Mouse (Mus musculus) megakaryocyte-erythroid progenitor cell, adult 5 weeks (primary cell): ENCODE data around the gene Cxcl15. TPM values are rescaled to one million over a fixed set of nuclear protein-coding genes. Genes with fewer than 3 reads are reported as not detected.

Experiments used
- polyA plus RNA-seq: library from polyadenylated mRNA; stranded (reverse); fragments of >175 nt; gene quantifications from 2 replicates; pipeline ENCODE4 v1.2.3, GENCODE M21; 2012

The Cxcl15 gene
- not detected in 2 replicates for polyA plus RNA-seq

DNA sequence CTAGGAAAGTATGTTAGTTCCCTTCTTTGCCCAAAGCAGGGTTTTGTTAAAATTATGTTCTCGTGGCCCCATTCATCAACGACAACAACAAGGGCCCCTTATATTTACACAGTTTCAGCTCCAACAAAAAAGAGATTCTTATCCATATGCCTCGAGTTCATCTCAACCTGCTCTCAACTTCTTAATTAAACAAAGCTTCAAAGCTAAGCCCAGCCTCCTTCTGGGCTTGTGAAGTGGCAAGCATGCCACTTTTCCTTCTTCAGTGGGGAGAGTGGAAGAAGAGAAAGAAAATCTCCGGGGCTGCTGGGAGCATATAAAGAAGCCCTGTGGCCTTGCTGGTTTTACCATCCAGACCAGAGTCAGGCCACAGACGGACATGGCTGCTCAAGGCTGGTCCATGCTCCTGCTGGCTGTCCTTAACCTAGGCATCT is at the start of gene Cxcl15:
Gene Cxcl15 (plus strand): TSS at position 340 of the 431 bp plus-strand sequence.

DNA sequence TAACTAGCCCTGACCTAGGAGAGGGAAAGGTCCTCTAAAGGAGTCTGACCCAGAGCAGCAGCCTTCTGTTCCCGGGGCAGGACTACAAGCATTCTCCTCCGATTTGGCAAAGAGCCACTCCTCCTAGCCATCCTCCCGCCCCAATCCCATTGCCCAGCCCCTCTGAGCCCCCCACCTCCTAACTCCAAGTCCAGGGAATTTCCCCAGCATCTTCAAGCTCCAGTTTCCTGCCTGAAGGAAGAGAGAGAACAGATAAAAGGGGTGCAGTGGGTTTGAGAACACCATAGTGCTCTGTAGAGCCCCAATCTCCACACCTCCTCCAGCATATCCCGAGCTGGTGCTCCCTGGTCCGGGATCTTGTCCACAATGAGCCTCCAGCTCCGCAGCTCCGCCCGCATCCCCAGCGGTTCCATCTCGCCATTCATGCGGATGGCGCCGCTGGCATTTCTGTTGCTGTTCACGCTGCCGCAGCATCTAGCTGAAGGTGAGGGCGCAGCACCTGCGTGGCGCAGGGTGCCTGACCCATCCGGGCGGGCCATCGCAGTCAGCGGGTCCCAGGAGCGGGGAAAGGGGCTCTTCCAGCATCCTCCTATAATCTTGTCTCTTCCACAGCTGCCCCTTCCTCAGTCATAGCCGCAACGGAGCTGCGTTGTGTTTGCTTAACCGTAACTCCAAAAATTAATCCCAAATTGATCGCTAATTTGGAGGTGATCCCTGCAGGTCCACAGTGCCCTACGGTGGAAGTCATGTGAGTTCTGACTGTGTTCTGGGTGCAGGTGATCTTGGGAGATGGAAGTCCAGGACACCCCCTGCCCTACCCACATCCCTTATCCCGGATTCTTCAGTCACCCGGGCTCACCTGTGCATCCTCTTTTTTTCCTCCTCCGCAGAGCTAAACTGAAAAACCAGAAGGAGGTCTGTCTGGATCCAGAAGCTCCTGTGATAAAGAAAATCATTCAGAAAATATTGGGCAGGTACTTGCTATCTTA is 35.0 kb upstream of the Cxcl15 start, which contains the start of gene Cxcl5:
Gene Cxcl5 (plus strand): TSS at position 284 of the 989 bp plus-strand sequence.

DNA sequence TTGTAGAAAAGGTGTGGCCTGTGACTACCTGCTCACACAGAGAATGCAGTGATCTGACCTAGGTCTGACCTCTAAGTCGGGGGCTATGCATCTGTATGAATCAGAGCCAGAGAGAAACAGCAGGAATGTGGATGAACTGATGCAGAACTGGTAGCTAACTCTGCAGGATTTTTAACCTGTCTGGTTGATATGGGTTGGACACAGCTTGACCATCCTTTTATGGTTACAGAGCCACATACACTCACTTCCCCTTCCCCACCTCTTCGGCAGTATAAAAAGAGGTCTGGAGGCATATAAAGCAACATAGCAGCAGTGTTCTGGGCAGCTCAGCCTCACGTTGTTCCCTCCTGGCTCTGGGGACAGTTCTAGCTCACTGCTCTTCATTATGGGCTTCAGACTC is 26.1 kb upstream of the Cxcl15 start, which contains the start of gene Ppbp:
Gene Ppbp (plus strand): TSS at position 301 of the 400 bp plus-strand sequence.

DNA sequence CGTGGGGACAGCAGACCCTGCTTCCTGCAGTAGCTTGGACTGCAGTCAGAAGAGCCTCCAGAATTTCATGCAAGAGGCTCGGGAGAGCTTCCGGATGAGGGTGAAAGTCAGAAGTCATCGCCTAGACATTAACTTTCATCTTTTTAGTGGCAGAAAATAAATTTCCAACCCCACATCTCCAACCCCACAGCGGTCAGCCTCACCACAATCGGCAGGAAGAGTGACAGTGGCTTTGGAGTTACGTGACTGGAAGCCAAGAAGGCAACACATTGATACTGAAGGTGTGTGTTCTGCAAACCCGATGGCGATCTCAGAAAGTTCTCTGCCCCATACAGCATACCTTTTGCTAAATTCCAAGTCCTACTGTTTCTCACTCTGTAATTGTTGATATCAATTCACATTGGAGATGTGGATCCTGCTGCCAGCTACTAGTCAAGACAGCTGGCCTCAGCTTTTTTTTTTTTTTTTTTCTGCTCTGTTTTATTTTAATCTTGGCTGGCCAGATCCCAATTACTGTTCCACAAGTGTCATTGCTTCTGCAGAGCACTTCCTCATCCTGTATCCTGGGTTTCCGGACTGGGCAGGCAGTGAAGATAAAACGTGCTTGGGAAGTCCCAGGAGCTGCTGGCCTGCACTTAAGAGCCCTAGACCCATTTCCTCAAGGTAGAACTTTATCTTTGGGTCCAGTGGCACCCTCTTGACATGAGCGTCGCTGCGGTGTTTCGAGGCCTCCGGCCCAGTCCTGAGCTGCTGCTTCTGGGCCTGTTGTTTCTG is 22.3 kb upstream of the Cxcl15 start, which contains the start of gene Pf4:
Gene Pf4 (plus strand): TSS at position 556 of the 774 bp plus-strand sequence.

DNA sequence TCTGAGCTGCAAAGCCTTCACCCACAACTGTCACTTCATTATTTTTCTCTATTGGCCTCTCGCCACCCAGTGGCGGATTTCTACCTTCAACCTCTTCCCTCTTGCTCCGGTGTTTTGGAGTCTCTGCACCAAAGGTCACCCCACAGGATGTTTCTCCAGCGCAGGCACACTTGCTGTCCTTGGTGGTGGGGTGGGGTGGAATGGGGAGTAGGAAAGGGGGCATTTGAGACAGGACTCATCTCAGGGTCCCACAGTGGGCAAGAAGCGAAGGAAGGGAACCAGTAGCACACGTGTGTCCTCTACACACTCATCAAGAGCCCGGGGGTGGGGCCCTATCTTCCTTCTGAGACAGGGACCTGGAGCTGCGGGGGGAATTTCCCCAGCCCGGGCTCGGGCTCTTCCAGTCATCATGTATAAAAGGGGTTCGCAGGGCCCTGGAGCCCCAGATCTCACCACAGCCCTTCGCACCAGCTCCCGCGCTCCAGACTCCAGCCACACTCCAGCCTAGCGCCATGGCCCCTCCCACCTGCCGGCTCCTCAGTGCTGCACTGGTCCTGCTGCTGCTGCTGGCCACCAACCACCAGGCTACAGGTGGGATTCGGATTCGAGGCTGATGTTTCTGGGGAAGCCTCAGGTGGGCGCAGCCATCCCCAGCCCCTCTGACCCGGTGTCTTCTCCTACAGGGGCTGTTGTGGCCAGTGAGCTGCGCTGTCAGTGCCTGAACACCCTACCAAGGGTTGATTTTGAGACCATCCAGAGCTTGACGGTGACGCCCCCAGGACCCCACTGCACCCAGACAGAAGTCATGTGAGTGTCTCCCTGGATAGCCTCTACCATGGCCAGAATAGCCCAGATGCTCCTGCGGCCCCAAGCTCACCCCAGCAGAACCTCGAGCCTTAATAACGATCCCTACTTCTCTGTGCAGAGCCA is 8.4 kb upstream of the Cxcl15 start, which contains the start of gene Cxcl3:
Gene Cxcl3 (plus strand): TSS at position 445 of the 930 bp plus-strand sequence.

Other genes with a start within 250 kb of the Cxcl15 start
- gene 5830473C10Rik, start 233.4 kb upstream of the Cxcl15 start, polyA plus RNA-seq = not detected in 2 replicates
- gene Rassf6, start 153.9 kb upstream of the Cxcl15 start, polyA plus RNA-seq = 0.09 TPM in 1 of 2 replicates, not detected in the other
- gene Cxcl5, start 35.2 kb upstream of the Cxcl15 start, polyA plus RNA-seq = not detected in 2 replicates
- gene Ppbp, start 26.0 kb upstream of the Cxcl15 start, polyA plus RNA-seq = 0.07 and 0.12 TPM in 2 replicates
- gene Pf4, start 22.1 kb upstream of the Cxcl15 start, polyA plus RNA-seq = 6.2 and 13.8 TPM in 2 replicates
- 1.8 and 3.7 TPM in 2 replicates for gene Cxcl3, start 8.4 kb upstream of the Cxcl15 start, polyA plus RNA-seq
- gene Cxcl1, start 96.7 kb downstream of the Cxcl15 start, polyA plus RNA-seq = 0.39 and 1.7 TPM in 2 replicates
- gene Cxcl2, start 109.3 kb downstream of the Cxcl15 start, polyA plus RNA-seq = 175 and 222 TPM in 2 replicates
- gene Mthfd2l, start 136.6 kb downstream of the Cxcl15 start, polyA plus RNA-seq = 8.3 and 12.7 TPM in 2 replicates
- not detected in 2 replicates for gene Epgn, start 232.9 kb downstream of the Cxcl15 start, polyA plus RNA-seq